ENCODE assay signal across 8 mouse cellular contexts in genomic region chr12:108292957-108293356, GRCm38 (mm10). TPM values are rescaled to one million over a fixed set of nuclear protein-coding genes. Genes with fewer than 3 reads are reported as not detected.
A peak's percentile ranks its signal among the peaks of the same experiment; 100 is the strongest.
DNase-seq lines count a peak whose midpoint lies in the region; ATAC-seq and TF ChIP-seq lines count a peak whose summit lies in the region.

No protein-coding gene starts in this region.

- no peaks in the 10 kb centered on the region for H3K36me3 ChIP-seq in midbrain, embryonic 10.5 days

- H3K9me3 ChIP-seq in midbrain, embryonic 10.5 days (replicated peaks) = 0 out of 2 replicates have a peak, but pooled peaks cover 6% of the 10 kb centered on the region

- peak; percentile 72 for ATAC-seq in inflammation-experienced regulatory T-cells, adult 6 months

- peak; percentile 99; the same call in 1 of the 2 replicates for TF ChIP-seq CTCF in gastrocnemius, adult 2 months (IDR thresholded peaks at IDR 0.05)

- no peaks in the 10 kb centered on the region for H3K27me3 ChIP-seq in midbrain, embryonic 10.5 days (ENCODE audit: low read depth, poor library complexity, severe bottlenecking)

- 4% methylated on average over 8 of the region's 8 CpGs for WGBS in midbrain, embryonic 10.5 days

- no peak overlapping the region for H3K4me3 ChIP-seq in gastrocnemius, adult 2 months
- peak overlapping the region; percentile 35 for H3K4me3 ChIP-seq in midbrain, embryonic 10.5 days

- intact Hi-C loops in gastrocnemius, adult 2 months (cut with DNase I) = loop anchor here (1.0 to 2.0 kb wide), 2 partner anchors 76 to 84 kb away; no protein-coding TSS in a partner anchor
- intact Hi-C loops in left cerebral cortex, postnatal 4 days (cut with DNase I) = no loop called here

- peaks cover 23% of the 10 kb centered on the region for H3K4me1 ChIP-seq in midbrain, embryonic 10.5 days

- no peak overlapping the region for H3K27ac ChIP-seq in gastrocnemius, adult 2 months
- peak overlapping the region; percentile 79 for H3K27ac ChIP-seq in midbrain, embryonic 10.5 days (replicated peaks)

- DNase-seq in ovary, postnatal 14 days (ENCODE audit: low spot score) = peak; percentile 67
- no peak for DNase-seq in ovary, adult 18-20 months (ENCODE audit: low spot score)
- peak; percentile 87 to 90 for DNase-seq in cerebellum, postnatal 25 days
- peak; percentile 85 for DNase-seq in gastrocnemius, adult 2 months
- peak; percentile 79 for DNase-seq in left cerebral cortex, postnatal 4 days
- DNase-seq in midbrain, embryonic 10.5 days (ENCODE audit: low spot score) = peak; percentile 83
- DNase-seq in spleen, postnatal 4 days (ENCODE audit: low spot score in 2 of 2) = peak; percentile 41 to 77

RNA-seq across cellular contexts. Expression of gene Hhipl1, which starts 13.1 kb away (rescaled TPM):
- 1 to 10 TPM in 1 of 2 experiments, under 1 TPM in 1; 0.66 to 1.1 TPM for total RNA-seq in gastrocnemius, adult 2 months (2021)
- polyA plus RNA-seq in inflammation-experienced regulatory T-cells, adult 6 months (2017; shearing (Covaris generic)) = not detected
- total RNA-seq in left cerebral cortex, postnatal 4 days (2021) = 1 to 10 TPM; 6.3 to 6.6 TPM
- polyA plus RNA-seq in midbrain, embryonic 10.5 days (2016; fragmentation: Nextera tagmentation; extraction: Ambion mirVana) = 3.7 and 5.1 TPM in 2 replicates

RNA-seq across cellular contexts. Expression of gene Ccdc85c, which starts 17.7 kb away (rescaled TPM):
- total RNA-seq in gastrocnemius, adult 2 months (2021) = 10 to 100 TPM; 30.1 to 33.4 TPM
- under 1 TPM; 0.21 to 0.33 (median 0.28) TPM for polyA plus RNA-seq in inflammation-experienced regulatory T-cells, adult 6 months (2017; shearing (Covaris generic))
- total RNA-seq in left cerebral cortex, postnatal 4 days (2021) = 10 to 100 TPM; 60.2 to 64.1 TPM
- 12.1 and 15.5 TPM in 2 replicates for polyA plus RNA-seq in midbrain, embryonic 10.5 days (2016; fragmentation: Nextera tagmentation; extraction: Ambion mirVana)

RNA-seq across cellular contexts. Expression of gene Cyp46a1, which starts 41.2 kb away (rescaled TPM):
- total RNA-seq in gastrocnemius, adult 2 months (2021) = under 1 TPM; 0.10 to 0.25 TPM
- polyA plus RNA-seq in inflammation-experienced regulatory T-cells, adult 6 months (2017; shearing (Covaris generic)) = not detected
- 10 to 100 TPM; 65.7 to 78.6 TPM for total RNA-seq in left cerebral cortex, postnatal 4 days (2021)
- 17.5 and 19.4 TPM in 2 replicates for polyA plus RNA-seq in midbrain, embryonic 10.5 days (2016; fragmentation: Nextera tagmentation; extraction: Ambion mirVana)

Comparison
In these comparisons a context has a peak if more than half of its experiments do, and no peak if none do; other contexts are left out.
1. RNA of gene Cyp46a1, which starts 41.2 kb away (total RNA-seq): 65.7 to 78.6 TPM in left cerebral cortex, postnatal 4 days; 0.10 to 0.25 TPM in gastrocnemius, adult 2 months; every median in the first group is over 10 times any median in the second.